Mouse (Mus musculus) hindbrain, embryonic 15.5 days (tissue): ENCODE results near the gene Oas1a. TPM values are rescaled to one million over a fixed set of nuclear protein-coding genes. Genes with fewer than 3 reads are reported as not detected.
"Not testable (repeated sequence)": the region's sequence is repeated elsewhere in the genome, so short reads cannot be mapped to it uniquely, and the experiment has no call there.

ENCODE experiments used
- ATAC-seq: fragments of 200-750 bp; cut with Nextera tagmentation; 2 replicates; pipeline ENCODE4 v1.8.0; 2017; ENCODE audit warnings: low read depth, moderate number of reproducible peaks, moderate TSS enrichment; ENCODE audit not compliant: low FRiP score
- H3K27ac ChIP-seq: fragments of 300-500 bp; sonication (generic); replicated peaks from 2 replicates; pipeline ENCODE4 v1.5.1; 2015; ENCODE audit warnings: mild to moderate bottlenecking, inconsistent platforms
- H3K27me3 ChIP-seq: fragments of 300-500 bp; sonication (generic); 2 replicates; pipeline ENCODE4 v1.6.1; 2015; ENCODE audit warnings: control low read depth, inconsistent platforms
- H3K36me3 ChIP-seq: fragments of 300-500 bp; sonication (generic); 2 replicates; pipeline ENCODE4 v1.6.1; 2015; ENCODE audit warnings: control low read depth, inconsistent platforms
- H3K4me1 ChIP-seq: fragments of 300-500 bp; sonication (generic); replicated peaks from 2 replicates; pipeline ENCODE4 v1.6.1; 2015; ENCODE audit warnings: control low read depth, inconsistent platforms
- H3K4me2 ChIP-seq: fragments of 300-500 bp; sonication (generic); 2 replicates; pipeline ENCODE4 v1.6.1; 2015; ENCODE audit warnings: moderate library complexity, mild to moderate bottlenecking, inconsistent platforms
- H3K4me3 ChIP-seq: fragments of 300-500 bp; sonication (generic); 2 replicates; pipeline ENCODE4 v1.5.1; 2015; ENCODE audit warnings: mild to moderate bottlenecking, inconsistent platforms
- H3K9ac ChIP-seq: fragments of 300-500 bp; sonication (generic); 2 replicates; pipeline ENCODE4 v1.6.1; 2015; ENCODE audit warnings: inconsistent platforms
- H3K9me3 ChIP-seq: fragments of 300-500 bp; sonication (generic); 2 replicates; pipeline ENCODE4 v1.6.1; 2016; ENCODE audit warnings: control low read depth, inconsistent platforms
- WGBS: fragments of 180-500 bp; shearing (Covaris S2); methylation state at CpG from one replicate; pipeline ENCODE4 v1.1.7; 2015; 5-methylcytosine and 5-hydroxymethylcytosine counted together
- polyA plus RNA-seq: library from polyadenylated mRNA; unstranded; fragments of >200 nt; fragmentation: Nextera tagmentation; extraction: Ambion mirVana; gene quantifications from 2 replicates; pipeline ENCODE4 v1.2.1, GENCODE M21; 2015

The Oas1a gene
- polyA plus RNA-seq, result 1.3 and 2.4 TPM in 2 replicates

- H3K9ac ChIP-seq, H3K27ac ChIP-seq, H3K4me3 ChIP-seq, H3K36me3 ChIP-seq, H3K9me3 ChIP-seq, H3K27me3 ChIP-seq, ATAC-seq, H3K4me2 ChIP-seq, H3K4me1 ChIP-seq: not testable (repeated sequence)
- 47% methylated on average over 8 of the region's 12 CpGs for WGBS
Measured at GRCm38 (mm10) chr5:120906791-120907733, at the start of gene Oas1a. Oas1a (minus strand) TSS chr5:120907521.

- ATAC-seq, result no peak; the same call in 1 of the 2 replicates
- 24% methylated on average over 5 of the region's 5 CpGs for WGBS
- Histone ChIP-seq H3K4me2 (no peak overlapping the region), H3K9ac (no peak overlapping the region), H3K27me3 (no peaks in the 10 kb centered on the region), H3K4me1 (no peaks in the 10 kb centered on the region), H3K4me3 (no peak overlapping the region), H3K9me3 (no peaks in the 10 kb centered on the region), H3K27ac (no peak overlapping the region), H3K36me3 (peaks cover 3% of the 10 kb centered on the region; the same call in 1 of the 2 replicates)
Measured at GRCm38 (mm10) chr5:120953974-120954373, 46.7 kb upstream of the Oas1a start.

- WGBS, result 77% methylated on average over 10 of the region's 10 CpGs
- no peaks in the 10 kb centered on the region; the same call in 1 of the 2 replicates for H3K36me3 ChIP-seq
- no peak overlapping the region for H3K27ac ChIP-seq
Measured at GRCm38 (mm10) chr5:120952242-120952770, 45.0 kb upstream of the Oas1a start.

GRCm38 (mm10) chr5:120942076-120942475 lies 34.8 kb upstream of the Oas1a start:
- no peak overlapping the region for H3K4me2 ChIP-seq
- no peak overlapping the region for H3K27ac ChIP-seq
- H3K36me3 ChIP-seq, result no peaks in the 10 kb centered on the region
- no peaks in the 10 kb centered on the region for H3K4me1 ChIP-seq
- no peak for ATAC-seq
- H3K9me3 ChIP-seq, result no peaks in the 10 kb centered on the region
- no peaks in the 10 kb centered on the region for H3K27me3 ChIP-seq
- H3K4me3 ChIP-seq, result no peak overlapping the region
- no peak overlapping the region for H3K9ac ChIP-seq
- 73% methylated on average over 10 of the region's 10 CpGs for WGBS

More at GRCm38 (mm10) chr5:120952242-120952770, 45.0 kb upstream of the Oas1a start:
- ATAC-seq, result no peak
- H3K4me3 ChIP-seq, result no peak overlapping the region
- H3K4me1 ChIP-seq, result no peaks in the 10 kb centered on the region
- no peak overlapping the region for H3K9ac ChIP-seq
- no peaks in the 10 kb centered on the region for H3K27me3 ChIP-seq
- H3K9me3 ChIP-seq, result no peaks in the 10 kb centered on the region
- no peak overlapping the region for H3K4me2 ChIP-seq

GRCm38 (mm10) chr5:120938586-120938985 lies 31.3 kb upstream of the Oas1a start:
- no peaks in the 10 kb centered on the region for H3K9me3 ChIP-seq
- no peaks in the 10 kb centered on the region for H3K36me3 ChIP-seq
- no peak overlapping the region for H3K9ac ChIP-seq
- 50% methylated on average over 8 of the region's 8 CpGs for WGBS
- no peaks in the 10 kb centered on the region for H3K4me1 ChIP-seq
- H3K4me2 ChIP-seq, result no peak overlapping the region
- no peaks in the 10 kb centered on the region for H3K27me3 ChIP-seq
- ATAC-seq, result no peak
- no peak overlapping the region for H3K27ac ChIP-seq
- no peak overlapping the region for H3K4me3 ChIP-seq

GRCm38 (mm10) chr5:120937841-120938240 lies 30.5 kb upstream of the Oas1a start:
- 87% methylated on average over 4 of the region's 4 CpGs for WGBS
- H3K27me3 ChIP-seq, result no peaks in the 10 kb centered on the region
- no peak for ATAC-seq
- no peak overlapping the region for H3K4me2 ChIP-seq
- no peak overlapping the region for H3K4me3 ChIP-seq
- no peaks in the 10 kb centered on the region for H3K9me3 ChIP-seq
- no peak overlapping the region for H3K9ac ChIP-seq
- H3K36me3 ChIP-seq, result no peaks in the 10 kb centered on the region
- no peaks in the 10 kb centered on the region for H3K4me1 ChIP-seq
- no peak overlapping the region for H3K27ac ChIP-seq

GRCm38 (mm10) chr5:120933966-120934365 lies 26.6 kb upstream of the Oas1a start:
- Histone ChIP-seq H3K9ac (no peak overlapping the region), H3K4me2 (no peak overlapping the region), H3K36me3 (no peaks in the 10 kb centered on the region), H3K27ac (no peak overlapping the region), H3K4me1 (no peaks in the 10 kb centered on the region), H3K9me3 (no peaks in the 10 kb centered on the region), H3K4me3 (no peak overlapping the region), H3K27me3 (no peaks in the 10 kb centered on the region)
- WGBS, result 25% methylated on average over 5 of the region's 5 CpGs
- ATAC-seq, result no peak

- H3K4me1 ChIP-seq, result no peaks in the 10 kb centered on the region
- H3K27me3 ChIP-seq, result no peaks in the 10 kb centered on the region
- no peaks in the 10 kb centered on the region for H3K36me3 ChIP-seq
- ATAC-seq, result no peak
- WGBS, result 0% methylated on average over 1 of the region's 1 CpGs
- H3K4me3 ChIP-seq, result no peak overlapping the region
- H3K9ac ChIP-seq, result no peak overlapping the region
- H3K9me3 ChIP-seq, result no peaks in the 10 kb centered on the region
- no peak overlapping the region for H3K27ac ChIP-seq
- H3K4me2 ChIP-seq, result no peak overlapping the region
Measured at GRCm38 (mm10) chr5:120927036-120927435, 19.7 kb upstream of the Oas1a start.

GRCm38 (mm10) chr5:120926311-120926710 lies 19.0 kb upstream of the Oas1a start:
- not testable (repeated sequence) for H3K27ac ChIP-seq, H3K27me3 ChIP-seq, H3K4me2 ChIP-seq, ATAC-seq, H3K4me3 ChIP-seq, H3K9me3 ChIP-seq, H3K4me1 ChIP-seq, H3K36me3 ChIP-seq, H3K9ac ChIP-seq
- 77% methylated on average over 2 of the region's 2 CpGs for WGBS

- not testable (repeated sequence) for H3K4me1 ChIP-seq, ATAC-seq, H3K9me3 ChIP-seq, H3K27ac ChIP-seq, H3K36me3 ChIP-seq, H3K4me3 ChIP-seq, H3K27me3 ChIP-seq, H3K9ac ChIP-seq, H3K4me2 ChIP-seq
- WGBS, result 82% methylated on average over 4 of the region's 4 CpGs
Measured at GRCm38 (mm10) chr5:120924520-120924919, 17.2 kb upstream of the Oas1a start.

GRCm38 (mm10) chr5:120923969-120924368 lies 16.6 kb upstream of the Oas1a start:
- Histone ChIP-seq H3K27me3 (no peaks in the 10 kb centered on the region), H3K4me3 (no peak overlapping the region), H3K9ac (no peak overlapping the region), H3K4me1 (no peaks in the 10 kb centered on the region), H3K9me3 (no peaks in the 10 kb centered on the region), H3K4me2 (no peak overlapping the region), H3K36me3 (no peaks in the 10 kb centered on the region), H3K27ac (no peak overlapping the region)
- ATAC-seq, result no peak
- WGBS, result 87% methylated on average over 4 of the region's 4 CpGs

GRCm38 (mm10) chr5:120920296-120920695 lies 13.0 kb upstream of the Oas1a start:
- Histone ChIP-seq H3K9ac (no peak overlapping the region), H3K27me3 (no peaks in the 10 kb centered on the region), H3K4me3 (no peak overlapping the region), H3K9me3 (no peaks in the 10 kb centered on the region), H3K36me3 (no peaks in the 10 kb centered on the region), H3K4me1 (no peaks in the 10 kb centered on the region), H3K27ac (no peak overlapping the region), H3K4me2 (no peak overlapping the region)
- ATAC-seq, result no peak
- WGBS, result 76% methylated on average over 3 of the region's 3 CpGs
